11 mouse cellular contexts compared by ENCODE assay signal in the genomic region with DNA sequence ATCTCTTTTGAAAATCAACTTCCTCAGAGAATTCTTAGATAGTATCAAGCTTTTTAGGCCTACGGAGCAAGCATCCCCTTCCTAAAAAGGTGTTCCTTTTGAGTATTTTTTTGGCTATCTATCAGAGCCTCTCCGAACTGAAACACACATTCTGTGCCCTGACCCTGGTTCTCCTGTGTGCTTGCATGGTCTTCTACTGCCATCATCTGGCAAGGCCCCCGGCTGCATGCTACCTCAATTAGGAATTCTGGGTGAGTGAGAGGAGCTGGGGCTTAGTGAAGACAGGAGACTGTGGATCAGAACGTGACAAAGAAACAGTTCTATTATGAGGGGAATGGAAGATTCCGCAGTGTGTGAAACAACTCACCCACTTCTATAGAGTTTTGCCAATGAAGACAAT. TPM values are rescaled to one million over a fixed set of nuclear protein-coding genes. Genes with fewer than 3 reads are reported as not detected.
A peak's percentile ranks its signal among the peaks of the same experiment; 100 is the strongest.
DNase-seq lines count a peak whose midpoint lies in the region; ATAC-seq and TF ChIP-seq lines count a peak whose summit lies in the region.
"Had no signal": no experiment of that assay in that cellular context is flagged by ENCODE, and none has a peak within 500 bp of the region (broad histone marks: within the 10 kb centered on the region; RNA-seq: fewer than 3 reads in every experiment).

No protein-coding gene starts in this region.

- no peak overlapping the region for H3K4me2 ChIP-seq in midbrain, embryonic 11.5 days
- H3K4me2 ChIP-seq in midbrain, embryonic 15.5 days = no peak overlapping the region
- H3K4me2 ChIP-seq in hindbrain, postnatal 0 days (ENCODE audit: low read depth, low read length) = no peak overlapping the region
- H3K4me2 ChIP-seq: neural tube, embryonic 13.5 days had no signal

- H3K4me1 ChIP-seq in midbrain, embryonic 11.5 days (ENCODE audit: control insufficient read depth, insufficient read depth, low read length) = no peaks in the 10 kb centered on the region
- no peaks in the 10 kb centered on the region for H3K4me1 ChIP-seq in midbrain, embryonic 15.5 days
- H3K4me1 ChIP-seq in hindbrain, postnatal 0 days (ENCODE audit: insufficient read depth, low read length) = no peaks in the 10 kb centered on the region
- H3K4me1 ChIP-seq: neural tube, embryonic 13.5 days had no signal

- no peaks in the 10 kb centered on the region for H3K27me3 ChIP-seq in midbrain, embryonic 11.5 days (ENCODE audit: control insufficient read depth, insufficient read depth, low read length)
- no peaks in the 10 kb centered on the region for H3K27me3 ChIP-seq in midbrain, embryonic 15.5 days (replicated peaks)
- no peaks in the 10 kb centered on the region for H3K27me3 ChIP-seq in hindbrain, postnatal 0 days (ENCODE audit: insufficient read depth, low read length)
- H3K27me3 ChIP-seq: neural tube, embryonic 13.5 days had no signal

- H3K27ac ChIP-seq in midbrain, embryonic 11.5 days (ENCODE audit: low read depth, low read length) = no peak overlapping the region
- H3K27ac ChIP-seq in midbrain, embryonic 15.5 days = no peak overlapping the region
- H3K27ac ChIP-seq in hindbrain, postnatal 0 days = no peak overlapping the region
- H3K27ac ChIP-seq: neural tube, embryonic 13.5 days had no signal

- no peaks in the 10 kb centered on the region for H3K9me3 ChIP-seq in midbrain, embryonic 11.5 days (ENCODE audit: control insufficient read depth, low read length)
- H3K9me3 ChIP-seq in midbrain, embryonic 15.5 days = no peaks in the 10 kb centered on the region
- no peaks in the 10 kb centered on the region for H3K9me3 ChIP-seq in hindbrain, postnatal 0 days (ENCODE audit: low read length)
- H3K9me3 ChIP-seq: neural tube, embryonic 13.5 days had no signal

- DNase-seq in cerebellum, adult 18-20 months = peak; percentile 21 to 22
- peak; percentile 86 for DNase-seq in midbrain, embryonic 11.5 days (ENCODE audit: low spot score, missing footprints)
- DNase-seq in embryo, embryonic 10.5 days (ENCODE audit: low spot score) = peak; percentile 67
- peak; percentile 83 for DNase-seq in hindbrain, postnatal 0 days (ENCODE audit: low spot score)
- peak; percentile 62 for DNase-seq in lung, postnatal 10 days
- DNase-seq in testis, postnatal 10 days (ENCODE audit: low spot score) = peak; percentile 74

- H3K36me3 ChIP-seq in midbrain, embryonic 11.5 days (ENCODE audit: control insufficient read depth, insufficient read depth, low read length) = no peaks in the 10 kb centered on the region
- H3K36me3 ChIP-seq in midbrain, embryonic 15.5 days (replicated peaks) = no peaks in the 10 kb centered on the region
- no peaks in the 10 kb centered on the region for H3K36me3 ChIP-seq in hindbrain, postnatal 0 days (ENCODE audit: insufficient read depth, low read length)
- H3K36me3 ChIP-seq: neural tube, embryonic 13.5 days had no signal

- TF ChIP-seq CTCF in hindbrain, postnatal 0 days (IDR thresholded peaks at IDR 0.05; ENCODE audit: low read depth) = peak; percentile 96

- 31% methylated on average over 5 of the region's 5 CpGs for WGBS in midbrain, embryonic 11.5 days
- 21% methylated on average over 5 of the region's 5 CpGs for WGBS in midbrain, embryonic 15.5 days
- WGBS in hindbrain, postnatal 0 days = 16% methylated on average over 5 of the region's 5 CpGs

- no peak overlapping the region for H3K4me3 ChIP-seq in midbrain, embryonic 11.5 days (ENCODE audit: low read depth, low read length)
- no peak overlapping the region for H3K4me3 ChIP-seq in midbrain, embryonic 15.5 days
- no peak overlapping the region for H3K4me3 ChIP-seq in hindbrain, postnatal 0 days (ENCODE audit: low read length)
- H3K4me3 ChIP-seq: neural tube, embryonic 13.5 days had no signal

- H3K9ac ChIP-seq in midbrain, embryonic 11.5 days (ENCODE audit: low read length) = no peak overlapping the region
- no peak overlapping the region for H3K9ac ChIP-seq in midbrain, embryonic 15.5 days
- no peak overlapping the region for H3K9ac ChIP-seq in hindbrain, postnatal 0 days (replicated peaks; ENCODE audit: low read length)
- H3K9ac ChIP-seq: neural tube, embryonic 13.5 days had no signal

- ATAC-seq in cerebellum, adult (ENCODE audit: insufficient number of reproducible peaks, low FRiP score, low TSS enrichment) = no peak
- peak; percentile 74; the same call in 1 of the 2 replicates for ATAC-seq in midbrain, embryonic 11.5 days (ENCODE audit: low FRiP score)
- ATAC-seq in midbrain, embryonic 15.5 days (replicated peaks) = no peak; the same call in 1 of the 2 replicates
- ATAC-seq in hindbrain, postnatal 0 days = peak; percentile 72; the same call in 1 of the 2 replicates

RNA-seq across cellular contexts. Expression of a gene that starts 24.7 kb away (rescaled TPM):
- polyA plus RNA-seq in midbrain, embryonic 11.5 days (2014; fragmentation: Nextera tagmentation; extraction: Ambion mirVana) = not detected in 2 replicates
- polyA plus RNA-seq in midbrain, embryonic 15.5 days (2015; fragmentation: Nextera tagmentation; extraction: Ambion mirVana) = not detected in 2 replicates
- not detected in 2 replicates for total RNA-seq in hindbrain, postnatal 0 days (2014; rRNA removed)
- not detected in 2 replicates for polyA plus RNA-seq in hindbrain, postnatal 0 days (2015; fragmentation: Nextera tagmentation; extraction: Ambion mirVana)
- total RNA-seq: ES-E14; gastrocnemius, postnatal 4 days had no signal
- polyA plus RNA-seq: neural tube, embryonic 13.5 days had no signal

Comparison
In these comparisons a context has a peak if more than half of its experiments do, and no peak if none do; other contexts are left out.
1. ATAC-seq: peak in midbrain, embryonic 11.5 days (single experiment) and hindbrain, postnatal 0 days (single experiment); none in cerebellum, adult (single experiment) and midbrain, embryonic 15.5 days (single experiment).
2. DNase-seq: peak in every context shown above with its lines; median percentile 86 in midbrain, embryonic 11.5 days; 83 in hindbrain, postnatal 0 days; 74 in testis, postnatal 10 days; 67 in embryo, embryonic 10.5 days; 62 in lung, postnatal 10 days; 22 in cerebellum, adult 18-20 months.